Mouse (Mus musculus) midbrain, embryonic 10.5 days (tissue): Measurements from ENCODE around the gene Ptgdr2. TPM values are rescaled to one million over a fixed set of nuclear protein-coding genes. Genes with fewer than 3 reads are reported as not detected.

Experiments
- DNase-seq: peaks from one replicate; pipeline ENCODE4 v3.0.0-alpha.2; 2017; ENCODE audit warnings: low spot score
- H3K27ac ChIP-seq: fragments of 300-500 bp; sonication (generic); replicated peaks from 2 replicates; pipeline ENCODE4 v1.5.1; 2016; ENCODE audit warnings: mild to moderate bottlenecking
- H3K27me3 ChIP-seq: fragments of 300-500 bp; sonication (generic); 2 replicates; pipeline ENCODE4 v1.6.1; 2016; ENCODE audit warnings: low read depth, mild to moderate bottlenecking; ENCODE audit not compliant: poor library complexity, severe bottlenecking
- H3K36me3 ChIP-seq: fragments of 300-500 bp; sonication (generic); 2 replicates; pipeline ENCODE4 v1.6.1; 2016; ENCODE audit warnings: mild to moderate bottlenecking, moderate library complexity
- H3K4me1 ChIP-seq: fragments of 300-500 bp; sonication (generic); 2 replicates; pipeline ENCODE4 v1.6.1; 2016
- H3K4me3 ChIP-seq: fragments of 300-500 bp; sonication (generic); 2 replicates; pipeline ENCODE4 v1.5.1; 2016; ENCODE audit warnings: mild to moderate bottlenecking, moderate library complexity
- H3K9me3 ChIP-seq: fragments of 300-500 bp; sonication (generic); replicated peaks from 2 replicates; pipeline ENCODE4 v1.6.1; 2016; ENCODE audit warnings: mild to moderate bottlenecking
- WGBS: fragments of 180-500 bp; shearing (Covaris S2); methylation state at CpG from one replicate; pipeline ENCODE4 v1.1.7; 2016; 5-methylcytosine and 5-hydroxymethylcytosine counted together
- polyA plus RNA-seq: library from polyadenylated mRNA; unstranded; fragments of >200 nt; fragmentation: Nextera tagmentation; extraction: Ambion mirVana; gene quantifications from 2 replicates; pipeline ENCODE4 v1.2.1, GENCODE M21; 2016

Ptgdr2 gene
- polyA plus RNA-seq, 1 experiment from 2014 or later = 0.04 TPM

DNA sequence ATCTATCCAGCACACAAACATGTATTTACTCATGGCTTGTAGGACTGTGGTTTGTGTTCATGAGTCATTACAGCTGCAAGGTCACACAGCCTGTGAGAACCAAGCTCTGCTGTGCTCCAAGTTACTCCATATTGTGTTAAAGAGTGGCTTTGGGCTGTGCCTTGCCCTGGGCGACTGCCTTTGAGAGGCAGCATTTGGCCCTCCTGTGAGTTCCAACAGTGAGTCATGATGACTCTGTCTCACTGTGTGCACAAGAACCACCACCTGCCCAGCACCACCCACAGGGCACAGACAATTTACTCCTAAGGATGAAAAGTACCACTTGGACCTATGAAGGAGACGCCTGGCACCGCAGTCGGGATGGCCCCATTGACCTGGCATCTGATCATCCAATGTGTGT is 48.9 kb downstream of the Ptgdr2 start:
- 87% methylated on average over 4 of the region's 4 CpGs for WGBS
- H3K27ac ChIP-seq = no peak overlapping the region

DNA sequence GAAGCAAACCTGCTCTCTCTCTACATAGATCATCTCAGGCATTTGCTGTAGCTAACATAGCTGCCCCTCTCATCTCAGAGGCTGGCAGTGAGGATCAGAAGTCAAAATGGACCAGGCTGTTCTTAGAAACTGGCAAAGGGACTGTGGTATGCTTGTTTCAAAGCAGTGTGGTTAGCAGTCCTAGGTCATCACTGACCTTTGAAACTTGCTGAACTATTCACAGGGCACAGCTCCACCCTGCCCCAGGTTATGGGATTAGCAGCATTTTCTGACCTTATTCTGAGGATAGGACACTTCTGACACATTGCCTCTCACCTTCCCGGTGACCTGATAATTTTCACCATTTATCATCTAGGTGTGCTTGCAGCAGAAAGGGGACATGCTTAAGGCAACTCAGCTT is 51.6 kb downstream of the Ptgdr2 start:
- no peaks in the 10 kb centered on the region for H3K36me3 ChIP-seq
- H3K4me1 ChIP-seq = no peaks in the 10 kb centered on the region
- H3K27ac ChIP-seq = no peak overlapping the region
- DNase-seq = no peak
- 83% methylated on average over 1 of the region's 1 CpGs for whole genome bisulfite sequencing
- no peaks in the 10 kb centered on the region for H3K27me3 ChIP-seq
- H3K4me3 ChIP-seq = no peak overlapping the region
- H3K9me3 ChIP-seq = no peaks in the 10 kb centered on the region

More for the DNA sequence above, 48.9 kb downstream of the Ptgdr2 start:
- DNase-seq = no peak
- H3K27me3 ChIP-seq = no peaks in the 10 kb centered on the region
- H3K4me1 ChIP-seq = 0 out of 2 replicates have a peak, but pooled peaks cover 3% of the 10 kb centered on the region
- H3K9me3 ChIP-seq = no peaks in the 10 kb centered on the region
- no peaks in the 10 kb centered on the region for H3K36me3 ChIP-seq
- no peak overlapping the region for H3K4me3 ChIP-seq

GRCm38 (mm10) chr19:10990751-10991150 is 53.8 kb downstream of the Ptgdr2 start:
- H3K4me3 ChIP-seq = no peak overlapping the region
- DNase-seq = no peak
- H3K4me1 ChIP-seq = no peaks in the 10 kb centered on the region
- H3K27ac ChIP-seq = no peak overlapping the region
- 68% methylated on average over 1 of the region's 1 CpGs for WGBS
- no peaks in the 10 kb centered on the region for H3K36me3 ChIP-seq
- H3K9me3 ChIP-seq = no peaks in the 10 kb centered on the region
- H3K27me3 ChIP-seq = no peaks in the 10 kb centered on the region

DNA sequence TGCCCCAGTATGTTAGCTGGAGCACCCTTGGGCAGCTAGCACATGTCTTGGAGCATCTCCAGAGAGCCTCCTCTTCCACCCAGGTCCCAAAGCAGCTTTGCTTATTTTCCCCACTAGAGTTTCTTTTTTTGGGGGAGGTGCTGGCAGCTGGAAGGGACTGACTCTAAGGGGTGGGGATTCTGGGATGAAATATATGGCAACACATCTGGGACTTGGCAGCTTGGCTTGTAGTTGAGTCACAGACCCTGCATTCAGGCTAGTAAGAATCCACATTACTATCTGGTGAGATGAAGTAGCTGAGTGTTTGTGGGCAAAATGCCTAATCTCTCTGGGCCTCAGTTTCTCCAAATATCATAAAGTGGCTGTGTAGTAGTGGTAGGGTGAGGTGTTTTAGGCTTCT is 55.0 kb downstream of the Ptgdr2 start:
- H3K36me3 ChIP-seq = no peaks in the 10 kb centered on the region
- no peak overlapping the region for H3K27ac ChIP-seq
- H3K4me3 ChIP-seq = no peak overlapping the region
- no peak for DNase-seq
- H3K4me1 ChIP-seq = no peaks in the 10 kb centered on the region
- no peaks in the 10 kb centered on the region for H3K27me3 ChIP-seq
- H3K9me3 ChIP-seq = no peaks in the 10 kb centered on the region

Other genes starting within 250 kb of the Ptgdr2 start
- gene Vps37c, start 248.4 kb upstream of the Ptgdr2 start, polyA plus RNA-seq = 33.8 and 36.0 TPM in 2 replicates
- not detected in 2 replicates for gene Cd5, start 198.2 kb upstream of the Ptgdr2 start, polyA plus RNA-seq
- not detected in 2 replicates for gene Cd6, start 107.1 kb upstream of the Ptgdr2 start, polyA plus RNA-seq
- gene Slc15a3, start 97.4 kb upstream of the Ptgdr2 start, polyA plus RNA-seq = 0.20 TPM in 2 replicates
- 111 and 122 TPM in 2 replicates for gene Tmem132a, start 67.2 kb upstream of the Ptgdr2 start, polyA plus RNA-seq
- 50.1 and 53.0 TPM in 2 replicates for gene Tmem109, start 55.2 kb upstream of the Ptgdr2 start, polyA plus RNA-seq
- gene Prpf19, start 41.9 kb upstream of the Ptgdr2 start, polyA plus RNA-seq = 35.8 and 37.2 TPM in 2 replicates
- gene Zp1, start 16.5 kb upstream of the Ptgdr2 start, polyA plus RNA-seq = not detected in 2 replicates
- gene Ccdc86, start 12.1 kb downstream of the Ptgdr2 start, polyA plus RNA-seq = 31.1 and 39.2 TPM in 2 replicates
- gene Ms4a10, start 37.5 kb downstream of the Ptgdr2 start, polyA plus RNA-seq = not detected in 2 replicates
- not detected in 2 replicates for gene Ms4a15, start 56.1 kb downstream of the Ptgdr2 start, polyA plus RNA-seq
- not detected in 2 replicates for gene Ms4a18, start 80.9 kb downstream of the Ptgdr2 start, polyA plus RNA-seq
- not detected in 2 replicates for gene Ms4a8a, start 143.9 kb downstream of the Ptgdr2 start, polyA plus RNA-seq
- not detected in 2 replicates for gene 1700017D01Rik, start 193.7 kb downstream of the Ptgdr2 start, polyA plus RNA-seq
- gene 1700025F22Rik, start 228.2 kb downstream of the Ptgdr2 start, polyA plus RNA-seq = not detected in 2 replicates